Mouse (Mus musculus) neutrophil, adult 5-6 weeks (primary cell): Measurements from ENCODE around the gene Gemin5. TPM values are rescaled to one million over a fixed set of nuclear protein-coding genes. Genes with fewer than 3 reads are reported as not detected.
"Not testable (repeated sequence)": the region's sequence is repeated elsewhere in the genome, so short reads cannot be mapped to it uniquely, and the experiment has no call there.

Experiments used
- ATAC-seq: fragments of 151-379, 151-347 bp; 2 replicates; pipeline ENCODE4 v1.8.0; 2017; ENCODE audit warnings: mild to moderate bottlenecking, moderate TSS enrichment; ENCODE audit not compliant: insufficient number of reproducible peaks, poor library complexity, low FRiP score, severe bottlenecking; ENCODE audit errors: extremely low read depth
- total RNA-seq: library from RNA; stranded (forward); fragments of 200-1000 nt; gene quantifications from 2 replicates; pipeline ENCODE4 v1.2.3, GENCODE M21; 2017

The Gemin5 gene
- total RNA-seq, 1 experiment from 2014 or later: 10.5 TPM

DNA sequence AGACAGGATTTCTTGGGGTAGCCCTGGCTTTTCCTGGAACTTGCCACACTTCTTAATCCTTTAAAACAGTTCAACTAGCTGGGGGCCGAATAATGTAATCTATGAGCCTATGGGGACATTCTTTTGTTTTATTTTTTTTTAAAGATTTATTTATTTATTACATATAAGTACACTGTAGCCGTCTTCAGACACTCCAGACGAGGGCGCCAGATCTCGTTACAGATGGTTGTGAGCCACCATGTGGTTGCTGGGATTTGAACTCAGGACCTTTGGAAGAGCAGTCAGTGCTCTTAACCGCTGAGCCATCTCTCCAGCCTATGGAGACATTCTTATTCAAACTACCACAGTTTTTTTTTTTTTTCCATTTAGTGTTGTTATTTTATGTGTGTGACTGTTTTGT is 11.6 kb upstream of the Gemin5 start:
- ATAC-seq: not testable (repeated sequence)

DNA sequence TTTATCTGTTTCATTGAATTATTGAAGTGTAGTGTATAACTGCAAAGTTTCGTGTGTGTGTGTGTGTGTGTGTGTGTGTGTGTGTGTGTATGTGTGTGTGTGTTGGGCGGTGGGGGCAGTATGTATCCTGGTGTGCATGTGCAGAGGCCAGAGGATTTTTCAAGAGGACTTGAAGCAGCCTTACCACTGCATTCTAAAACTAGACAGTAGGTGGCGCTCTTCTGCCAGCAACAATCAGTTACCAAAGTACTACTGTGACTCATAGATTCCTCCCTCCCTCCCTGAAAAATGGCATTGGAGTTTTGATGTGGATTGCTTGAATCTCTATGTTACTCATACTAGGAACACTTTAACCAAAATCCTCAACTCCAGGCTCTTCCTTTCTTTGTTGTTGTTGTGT is 11.2 kb upstream of the Gemin5 start:
- ATAC-seq: peak; percentile 85

- peak; percentile 81 for ATAC-seq
Measured at GRCm38 (mm10) chr11:58171459-58172091, 3.2 kb upstream of the Gemin5 start, which contains the start of gene Mrpl22. Gene Mrpl22 (plus strand): TSS chr11:58171661.

GRCm38 (mm10) chr11:58169666-58170065 is 1.3 kb upstream of the Gemin5 start:
- no peak for ATAC-seq

GRCm38 (mm10) chr11:58167822-58168166 is 545 bp downstream of the Gemin5 start:
- no peak for ATAC-seq

DNA sequence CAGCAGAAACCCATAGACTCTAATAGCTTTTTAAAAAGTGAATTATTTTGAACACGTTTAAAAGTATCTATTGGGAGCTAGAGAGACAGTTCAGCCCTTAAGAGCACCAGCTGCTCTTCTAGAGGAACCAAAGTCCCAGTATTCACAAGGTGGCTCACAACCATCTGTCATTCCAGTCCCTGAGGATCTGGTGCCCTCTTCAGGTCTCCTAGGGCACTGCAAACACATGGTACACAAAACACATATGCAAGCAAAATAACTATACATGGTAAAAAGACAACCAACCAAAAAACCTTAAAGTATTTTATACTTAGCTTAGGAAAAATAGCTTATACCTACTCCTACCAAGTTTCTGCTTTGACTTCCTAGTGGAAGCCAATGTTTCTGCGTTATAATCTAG is 3.3 kb downstream of the Gemin5 start:
- no peak for ATAC-seq

GRCm38 (mm10) chr11:58156871-58157270 is 11.5 kb downstream of the Gemin5 start:
- no peak for ATAC-seq

- ATAC-seq: no peak
Measured at GRCm38 (mm10) chr11:58155458-58155857, 12.9 kb downstream of the Gemin5 start.

DNA sequence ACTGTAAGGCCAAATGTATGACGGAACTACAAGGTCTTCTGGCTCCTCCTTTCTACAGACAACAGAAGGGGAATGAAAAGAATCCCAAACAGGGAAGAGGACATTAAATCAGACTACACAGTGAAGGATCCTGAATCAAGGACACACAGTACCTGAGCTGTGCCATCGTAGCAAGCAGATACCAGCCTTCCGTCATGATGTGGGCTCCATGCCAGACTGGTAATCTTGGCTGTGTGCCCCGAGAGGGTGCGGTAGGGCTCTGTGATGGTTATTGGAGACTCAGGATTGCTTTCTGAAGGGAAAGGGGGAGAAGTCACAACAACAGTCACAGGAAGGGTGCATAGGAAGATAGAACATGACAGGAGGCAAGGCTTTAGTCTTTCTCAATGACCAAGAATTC is 22.1 kb downstream of the Gemin5 start:
- no peak for ATAC-seq

DNA sequence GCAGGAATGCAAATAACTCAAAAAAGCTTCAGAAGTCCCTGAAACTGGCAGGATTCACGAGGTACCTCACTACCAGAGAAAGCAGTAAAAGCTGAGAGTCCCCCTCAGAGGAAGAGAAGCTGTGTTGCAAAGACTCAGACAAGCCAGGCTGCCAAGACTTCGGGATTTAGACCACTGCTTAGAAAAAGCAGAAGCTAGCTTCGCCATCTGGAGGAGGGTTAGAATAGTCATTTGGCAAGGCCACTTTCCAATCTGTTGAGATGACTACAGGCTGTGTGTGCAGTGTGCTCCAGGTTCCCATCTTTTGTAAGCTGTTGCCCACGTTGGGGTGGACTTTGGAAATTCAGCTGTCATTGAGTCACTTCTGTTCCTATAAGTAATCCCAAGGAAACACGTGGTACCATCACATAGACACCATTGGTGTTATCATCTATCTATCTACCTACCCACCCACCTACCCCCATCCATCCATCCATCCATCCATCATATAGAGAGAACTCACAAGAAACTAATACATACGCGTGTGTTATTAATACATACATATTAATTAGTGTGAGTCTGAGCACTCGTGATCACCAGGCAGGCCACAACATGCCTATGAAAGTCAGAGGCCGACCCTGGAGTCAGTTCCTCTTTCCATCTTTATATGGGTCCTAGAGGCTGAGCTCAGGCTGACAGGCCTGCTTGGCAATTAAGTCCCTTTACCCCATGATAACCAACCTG is 24.5 kb downstream of the Gemin5 start:
- no peak for ATAC-seq

- ATAC-seq: no peak
Measured at GRCm38 (mm10) chr11:58139466-58139865, 28.9 kb downstream of the Gemin5 start.

DNA sequence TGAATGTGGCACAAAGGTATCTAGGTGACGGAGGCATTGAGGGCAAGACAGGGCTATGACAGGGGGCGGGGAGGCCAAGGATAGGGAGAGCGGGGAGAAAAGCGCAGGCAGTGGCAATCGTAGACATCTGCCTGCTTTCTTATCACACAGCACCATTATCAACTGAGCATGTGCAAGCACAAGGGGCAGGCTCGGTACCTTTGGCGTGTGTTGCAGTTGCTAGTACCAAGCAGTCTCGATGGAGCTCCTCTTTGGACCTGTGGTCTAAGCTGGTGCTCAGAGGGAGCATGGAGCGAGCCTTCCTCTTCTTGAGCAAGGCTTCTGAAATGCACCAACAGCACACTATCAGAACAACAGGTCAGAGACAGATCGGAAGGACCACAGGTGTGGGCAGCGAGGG is 29.5 kb downstream of the Gemin5 start:
- 0 out of 2 replicates have a peak, but pooled peaks have one; percentile 6 for ATAC-seq

DNA sequence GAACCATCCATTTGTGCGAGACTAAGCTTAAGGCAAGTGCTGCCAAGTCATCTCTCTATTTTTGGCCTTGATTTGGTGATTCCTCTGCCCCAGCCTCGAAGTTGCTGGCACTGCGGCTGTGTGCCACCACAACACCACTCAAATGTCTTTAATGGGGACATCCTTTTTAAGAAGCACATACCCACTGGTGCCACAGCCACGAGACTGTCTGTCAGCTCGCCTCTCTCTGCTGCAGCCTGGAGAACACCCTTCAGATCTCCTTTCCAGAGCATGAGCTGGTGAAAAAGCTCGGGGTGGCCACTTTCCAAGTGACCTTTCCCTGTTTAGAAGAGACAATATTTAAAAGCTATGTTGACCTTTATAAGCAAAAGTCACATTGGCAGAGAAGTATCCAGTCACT is 31.7 kb downstream of the Gemin5 start:
- ATAC-seq: no peak

DNA sequence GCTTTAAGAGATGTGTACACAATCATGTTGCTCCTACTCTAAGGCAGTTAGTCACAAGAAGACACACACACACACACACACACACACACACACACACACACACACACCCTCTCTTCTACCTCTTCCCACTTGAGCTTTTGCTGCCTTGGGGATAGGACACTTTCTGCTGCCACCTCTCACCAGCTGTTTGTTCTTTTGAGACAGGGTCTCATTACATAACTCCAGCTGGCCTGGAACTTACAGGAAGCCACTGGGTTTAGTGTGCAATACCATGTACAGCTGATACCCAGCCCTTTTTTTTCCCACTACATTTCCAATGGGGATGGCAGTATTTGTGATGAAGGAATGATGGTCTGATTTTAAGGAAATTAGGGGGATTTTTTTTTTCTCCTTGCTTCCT is 33.0 kb downstream of the Gemin5 start:
- no peak for ATAC-seq

DNA sequence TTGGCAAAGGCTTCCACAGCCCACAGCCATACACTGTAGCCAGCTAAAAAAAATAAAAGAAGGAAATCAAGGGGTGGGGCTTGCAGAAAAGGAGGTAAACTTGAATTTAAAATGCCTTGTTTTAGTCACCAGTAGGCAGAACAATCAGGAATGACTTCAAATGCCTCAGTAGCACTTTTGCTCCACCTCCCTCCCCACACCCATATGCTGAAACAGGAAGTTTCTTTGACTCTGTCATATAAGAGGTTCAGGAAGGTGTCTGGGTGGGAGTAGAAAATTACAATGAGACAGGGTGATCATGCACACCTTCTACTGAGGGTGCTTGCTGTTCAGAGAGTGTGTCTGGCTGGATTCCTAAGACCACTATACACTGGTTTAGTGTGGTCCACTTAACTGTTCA is 33.5 kb downstream of the Gemin5 start:
- ATAC-seq: no peak

GRCm38 (mm10) chr11:58132026-58132425 is 36.3 kb downstream of the Gemin5 start:
- no peak for ATAC-seq

- no peak for ATAC-seq
Measured at GRCm38 (mm10) chr11:58129302-58129843, 39.0 kb downstream of the Gemin5 start.

DNA sequence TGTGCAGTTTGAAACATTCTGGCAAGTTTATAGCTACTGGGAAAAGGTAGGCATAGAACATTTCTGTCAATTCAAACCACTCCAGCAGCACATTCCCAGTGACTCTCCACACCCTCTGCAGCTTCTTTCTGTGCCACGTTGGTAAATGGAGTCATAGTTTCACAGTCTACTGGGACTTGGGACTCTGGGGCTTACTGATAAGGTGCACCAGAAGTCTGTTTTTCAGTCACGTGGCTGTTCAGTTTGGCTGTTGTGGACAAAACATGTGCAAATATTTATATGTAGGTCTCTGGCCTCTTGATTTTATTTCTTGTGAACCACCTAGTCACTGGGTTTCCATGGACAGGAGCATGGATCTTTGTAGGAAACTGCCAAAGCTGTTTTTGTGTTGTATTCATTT is 40.8 kb downstream of the Gemin5 start:
- ATAC-seq: no peak

- no peak for ATAC-seq
Measured at GRCm38 (mm10) chr11:58126397-58127160, 41.8 kb downstream of the Gemin5 start.

DNA sequence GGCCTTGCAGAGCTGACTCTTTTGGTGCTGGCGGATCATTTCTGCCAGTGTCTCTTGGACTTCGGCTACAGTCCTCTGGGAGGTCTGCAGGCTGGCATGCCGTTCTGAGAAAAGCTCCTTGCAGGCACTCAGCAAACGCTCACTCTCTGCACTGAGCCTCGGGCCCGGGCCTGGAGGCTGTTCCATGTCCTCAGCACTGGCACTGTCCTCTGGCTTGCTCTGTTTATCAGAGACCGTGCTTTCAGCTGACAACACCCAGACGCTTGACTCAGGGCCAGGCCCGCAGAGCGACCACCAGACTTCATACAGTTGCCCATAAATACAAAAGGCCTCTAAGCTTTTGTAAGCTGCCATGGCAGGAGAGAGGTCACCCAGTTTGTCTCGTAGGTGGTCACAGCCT is 43.3 kb downstream of the Gemin5 start:
- no peak for ATAC-seq
